Mouse (Mus musculus) liver, postnatal 0 days (tissue): ENCODE results near the gene Lbx2.

ENCODE experiments used
- CTCF ChIP-seq: sonication (generic); IDR thresholded peaks from 2 replicates; pipeline ENCODE4 v1.5.1; 2016; ENCODE audit warnings: antibody characterized with exemption, low read depth
- EP300 ChIP-seq: IDR thresholded peaks from 2 replicates; pipeline ENCODE4 v1.6.1; 2016; ENCODE audit warnings: antibody characterized with exemption, low read depth, mild to moderate bottlenecking

- TF ChIP-seq CTCF (no peak), EP300 (no peak)
These were observed 33.5 kb downstream of the Lbx2 start for GRCm38 (mm10) chr6:83119734-83120051.
